Mouse (Mus musculus): ENCODE data around the gene Il7r. TPM values are rescaled to one million over a fixed set of nuclear protein-coding genes. Genes with fewer than 3 reads are reported as not detected.

Il7r gene
- total RNA-seq (2014; rRNA removed) = 0.46 and 0.54 TPM in 2 replicates
- 0.06 and 0.09 TPM in 2 replicates for polyA plus RNA-seq (2012; rRNA removed)

- H3K4me1 ChIP-seq (ENCODE audit: control insufficient read depth, insufficient read depth, low read length) = no peaks in the 10 kb centered on the region
- no peaks in the 10 kb centered on the region for H3K79me2 ChIP-seq (ENCODE audit: control insufficient read depth, insufficient read depth, low read length)
- H3K27me3 ChIP-seq (ENCODE audit: control insufficient read depth, insufficient read depth, low read length) = no peaks in the 10 kb centered on the region
- H3K36me3 ChIP-seq (ENCODE audit: control insufficient read depth, insufficient read depth, low read length) = no peaks in the 10 kb centered on the region
- no peak for DNase-seq (ENCODE audit: extremely low read depth, low read depth, low spot score)
- H3K4me3 ChIP-seq (ENCODE audit: insufficient read depth, low read depth, low read length) = no peak within 1 kb of the TSS
- H3K9ac ChIP-seq (ENCODE audit: low read depth, low read length) = no peak within 1 kb of the TSS
- no peak within 1 kb of the TSS for H3K27ac ChIP-seq (replicated peaks; ENCODE audit: insufficient read depth, low read depth, low read length)
- TF ChIP-seq POLR2A (IDR thresholded peaks at IDR 0.05; ENCODE audit: extremely low read depth, insufficient read depth, low read length) (no peak), CTCF (IDR thresholded peaks at IDR 0.05; ENCODE audit: low read depth, low read length) (no peak)
- 84% methylated on average over 4 of the region's 4 CpGs for WGBS
Measured at GRCm38 (mm10) chr15:9530076-9530475, at the start of gene Il7r. TSS of gene Il7r (minus strand) at chr15:9530176.

GRCm38 (mm10) chr15:9577303-9577702 is 47.3 kb upstream of the Il7r start:
- no peak overlapping the region for H3K9ac ChIP-seq (ENCODE audit: low read depth, low read length)
- H3K4me3 ChIP-seq (ENCODE audit: insufficient read depth, low read depth, low read length) = no peak overlapping the region
- DNase-seq (ENCODE audit: extremely low read depth, low read depth, low spot score) = no peak
- no peaks in the 10 kb centered on the region; the same call in 1 of the 2 replicates for H3K4me1 ChIP-seq (ENCODE audit: control insufficient read depth, insufficient read depth, low read length)
- WGBS = 78% methylated on average over 4 of the region's 4 CpGs
- H3K27ac ChIP-seq (replicated peaks; ENCODE audit: insufficient read depth, low read depth, low read length) = no peak overlapping the region
- TF ChIP-seq POLR2A (IDR thresholded peaks at IDR 0.05; ENCODE audit: extremely low read depth, insufficient read depth, low read length) = no peak
- no peak for TF ChIP-seq CTCF (IDR thresholded peaks at IDR 0.05; ENCODE audit: low read depth, low read length)
- no peaks in the 10 kb centered on the region for H3K27me3 ChIP-seq (ENCODE audit: control insufficient read depth, insufficient read depth, low read length)
- H3K79me2 ChIP-seq (ENCODE audit: control insufficient read depth, insufficient read depth, low read length) = no peaks in the 10 kb centered on the region
- H3K36me3 ChIP-seq (ENCODE audit: control insufficient read depth, insufficient read depth, low read length) = no peaks in the 10 kb centered on the region

- H3K4me1 ChIP-seq (ENCODE audit: control insufficient read depth, insufficient read depth, low read length) = no peaks in the 10 kb centered on the region; the same call in 1 of the 2 replicates
- H3K36me3 ChIP-seq (ENCODE audit: control insufficient read depth, insufficient read depth, low read length) = no peaks in the 10 kb centered on the region
- H3K79me2 ChIP-seq (ENCODE audit: control insufficient read depth, insufficient read depth, low read length) = no peaks in the 10 kb centered on the region
- DNase-seq (ENCODE audit: extremely low read depth, low read depth, low spot score) = no peak
- no peak for TF ChIP-seq POLR2A (IDR thresholded peaks at IDR 0.05; ENCODE audit: extremely low read depth, insufficient read depth, low read length)
- TF ChIP-seq CTCF (IDR thresholded peaks at IDR 0.05; ENCODE audit: low read depth, low read length) = no peak
- no peak overlapping the region for H3K27ac ChIP-seq (replicated peaks; ENCODE audit: insufficient read depth, low read depth, low read length)
- H3K27me3 ChIP-seq (ENCODE audit: control insufficient read depth, insufficient read depth, low read length) = no peaks in the 10 kb centered on the region
- WGBS = 91% methylated on average over 5 of the region's 5 CpGs
- H3K4me3 ChIP-seq (ENCODE audit: insufficient read depth, low read depth, low read length) = no peak overlapping the region
- no peak overlapping the region for H3K9ac ChIP-seq (ENCODE audit: low read depth, low read length)
Measured at GRCm38 (mm10) chr15:9574796-9575195, 44.8 kb upstream of the Il7r start.

- no peaks in the 10 kb centered on the region; the same call in 1 of the 2 replicates for H3K4me1 ChIP-seq (ENCODE audit: control insufficient read depth, insufficient read depth, low read length)
- 34% methylated on average over 4 of the region's 4 CpGs for WGBS
- no peak overlapping the region for H3K27ac ChIP-seq (replicated peaks; ENCODE audit: insufficient read depth, low read depth, low read length)
- no peaks in the 10 kb centered on the region for H3K27me3 ChIP-seq (ENCODE audit: control insufficient read depth, insufficient read depth, low read length)
- TF ChIP-seq POLR2A (IDR thresholded peaks at IDR 0.05; ENCODE audit: extremely low read depth, insufficient read depth, low read length) (no peak), CTCF (IDR thresholded peaks at IDR 0.05; ENCODE audit: low read depth, low read length) (no peak)
- H3K36me3 ChIP-seq (ENCODE audit: control insufficient read depth, insufficient read depth, low read length) = no peaks in the 10 kb centered on the region
- H3K4me3 ChIP-seq (ENCODE audit: insufficient read depth, low read depth, low read length) = no peak overlapping the region
- peak; percentile 47 for DNase-seq (ENCODE audit: extremely low read depth, low read depth, low spot score)
- H3K9ac ChIP-seq (ENCODE audit: low read depth, low read length) = no peak overlapping the region
- no peaks in the 10 kb centered on the region for H3K79me2 ChIP-seq (ENCODE audit: control insufficient read depth, insufficient read depth, low read length)
Measured at GRCm38 (mm10) chr15:9573361-9573760, 43.4 kb upstream of the Il7r start.

- Histone ChIP-seq H3K27ac (replicated peaks; ENCODE audit: insufficient read depth, low read depth, low read length) (no peak overlapping the region), H3K4me1 (ENCODE audit: control insufficient read depth, insufficient read depth, low read length) (no peaks in the 10 kb centered on the region; the same call in 1 of the 2 replicates), H3K9ac (ENCODE audit: low read depth, low read length) (no peak overlapping the region), H3K27me3 (ENCODE audit: control insufficient read depth, insufficient read depth, low read length) (no peaks in the 10 kb centered on the region), H3K36me3 (ENCODE audit: control insufficient read depth, insufficient read depth, low read length) (no peaks in the 10 kb centered on the region), H3K79me2 (ENCODE audit: control insufficient read depth, insufficient read depth, low read length) (no peaks in the 10 kb centered on the region), H3K4me3 (ENCODE audit: insufficient read depth, low read depth, low read length) (no peak overlapping the region)
- TF ChIP-seq CTCF (IDR thresholded peaks at IDR 0.05; ENCODE audit: low read depth, low read length) (no peak), POLR2A (IDR thresholded peaks at IDR 0.05; ENCODE audit: extremely low read depth, insufficient read depth, low read length) (no peak)
- 89% methylated on average over 7 of the region's 7 CpGs for WGBS
- DNase-seq (ENCODE audit: extremely low read depth, low read depth, low spot score) = no peak
Measured at GRCm38 (mm10) chr15:9572664-9573063, 42.7 kb upstream of the Il7r start.

GRCm38 (mm10) chr15:9571896-9572295 is 41.9 kb upstream of the Il7r start:
- Histone ChIP-seq H3K27me3 (ENCODE audit: control insufficient read depth, insufficient read depth, low read length) (no peaks in the 10 kb centered on the region), H3K9ac (ENCODE audit: low read depth, low read length) (no peak overlapping the region), H3K4me3 (ENCODE audit: insufficient read depth, low read depth, low read length) (no peak overlapping the region), H3K27ac (replicated peaks; ENCODE audit: insufficient read depth, low read depth, low read length) (no peak overlapping the region), H3K36me3 (ENCODE audit: control insufficient read depth, insufficient read depth, low read length) (no peaks in the 10 kb centered on the region), H3K79me2 (ENCODE audit: control insufficient read depth, insufficient read depth, low read length) (no peaks in the 10 kb centered on the region), H3K4me1 (ENCODE audit: control insufficient read depth, insufficient read depth, low read length) (no peaks in the 10 kb centered on the region; the same call in 1 of the 2 replicates)
- 90% methylated on average over 2 of the region's 2 CpGs for WGBS
- no peak for TF ChIP-seq CTCF (IDR thresholded peaks at IDR 0.05; ENCODE audit: low read depth, low read length)
- no peak for TF ChIP-seq POLR2A (IDR thresholded peaks at IDR 0.05; ENCODE audit: extremely low read depth, insufficient read depth, low read length)
- peak; percentile 21 for DNase-seq (ENCODE audit: extremely low read depth, low read depth, low spot score)

All from liver, adult 2 months (tissue).